Mouse (Mus musculus) embryonic facial prominence, embryonic 15.5 days (tissue): ENCODE measurements around the gene Gng12. TPM values are rescaled to one million over a fixed set of nuclear protein-coding genes. Genes with fewer than 3 reads are reported as not detected.

Experiments used
- ATAC-seq: fragments of 200-750 bp; cut with Nextera tagmentation; 2 replicates; pipeline ENCODE4 v1.8.0; 2017; ENCODE audit warnings: low read depth, moderate TSS enrichment; ENCODE audit not compliant: insufficient number of reproducible peaks, low FRiP score, low TSS enrichment
- H3K27ac ChIP-seq: fragments of 300-500 bp; sonication (generic); replicated peaks from 2 replicates; pipeline ENCODE4 v1.5.1; 2015; ENCODE audit warnings: mild to moderate bottlenecking, inconsistent platforms
- H3K27me3 ChIP-seq: fragments of 300-500 bp; sonication (generic); 2 replicates; pipeline ENCODE4 v1.6.1; 2015; ENCODE audit warnings: inconsistent platforms
- H3K36me3 ChIP-seq: fragments of 300-500 bp; sonication (generic); 2 replicates; pipeline ENCODE4 v1.6.1; 2015; ENCODE audit warnings: mild to moderate bottlenecking, inconsistent platforms
- H3K4me1 ChIP-seq: fragments of 300-500 bp; sonication (generic); 2 replicates; pipeline ENCODE4 v1.6.1; 2015; ENCODE audit warnings: inconsistent platforms
- H3K4me2 ChIP-seq: fragments of 300-500 bp; sonication (generic); replicated peaks from 2 replicates; pipeline ENCODE4 v1.6.1; 2015; ENCODE audit warnings: mild to moderate bottlenecking, inconsistent platforms
- H3K4me3 ChIP-seq: fragments of 300-500 bp; sonication (generic); replicated peaks from 2 replicates; pipeline ENCODE4 v1.5.1; 2015; ENCODE audit warnings: mild to moderate bottlenecking, inconsistent platforms
- H3K9ac ChIP-seq: fragments of 300-500 bp; sonication (generic); 2 replicates; pipeline ENCODE4 v1.6.1; 2015; ENCODE audit warnings: inconsistent platforms
- H3K9me3 ChIP-seq: fragments of 300-500 bp; sonication (generic); replicated peaks from 2 replicates; pipeline ENCODE4 v1.6.1; 2016; ENCODE audit warnings: inconsistent platforms
- WGBS: fragments of 180-500 bp; shearing (Covaris S2); methylation state at CpG from one replicate; pipeline ENCODE4 v1.1.7; 2015; 5-methylcytosine and 5-hydroxymethylcytosine counted together
- polyA plus RNA-seq: library from polyadenylated mRNA; unstranded; fragments of >200 nt; fragmentation: Nextera tagmentation; extraction: Ambion mirVana; gene quantifications from 2 replicates; pipeline ENCODE4 v1.2.1, GENCODE M21; 2015

Gene Gng12
- polyA plus RNA-seq, 1 experiment from 2014 or later, result 93.6 TPM

- Histone ChIP-seq H3K9me3 (no peaks in the 10 kb centered on the region), H3K4me1 (no peaks in the 10 kb centered on the region), H3K4me3 (no peak overlapping the region), H3K27me3 (no peaks in the 10 kb centered on the region), H3K36me3 (no peaks in the 10 kb centered on the region), H3K4me2 (no peak overlapping the region), H3K9ac (no peak overlapping the region), H3K27ac (no peak overlapping the region)
- ATAC-seq, result no peak
- 90% methylated on average over 3 of the region's 3 CpGs for WGBS
These were observed 85.2 kb downstream of the Gng12 start for GRCm38 (mm10) chr6:66981366-66981765.

DNA sequence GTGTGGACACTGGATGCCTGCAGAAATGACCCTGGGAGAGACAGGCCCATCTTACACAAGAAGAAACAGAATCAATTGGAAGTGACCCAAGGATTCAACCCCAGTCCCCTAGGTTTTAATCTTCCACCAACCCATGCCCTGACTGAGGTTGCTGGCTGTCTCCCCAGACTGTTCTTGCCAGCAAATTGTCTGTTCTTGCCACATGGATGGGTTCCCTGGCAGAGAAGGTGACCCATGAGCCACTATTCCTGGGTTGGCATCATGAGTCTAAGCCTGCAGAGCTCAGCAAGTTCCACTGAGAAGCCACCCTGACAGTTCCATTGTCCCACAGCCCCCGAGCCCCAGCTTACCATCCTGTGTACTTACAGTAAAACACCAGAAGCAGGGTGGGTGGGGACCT is 85.7 kb downstream of the Gng12 start:
- Histone ChIP-seq H3K4me2 (no peak overlapping the region), H3K27ac (no peak overlapping the region), H3K9ac (no peak overlapping the region), H3K4me3 (no peak overlapping the region), H3K9me3 (no peaks in the 10 kb centered on the region), H3K4me1 (no peaks in the 10 kb centered on the region), H3K27me3 (no peaks in the 10 kb centered on the region), H3K36me3 (no peaks in the 10 kb centered on the region)
- 82% methylated on average over 1 of the region's 1 CpGs for WGBS
- ATAC-seq, result no peak

DNA sequence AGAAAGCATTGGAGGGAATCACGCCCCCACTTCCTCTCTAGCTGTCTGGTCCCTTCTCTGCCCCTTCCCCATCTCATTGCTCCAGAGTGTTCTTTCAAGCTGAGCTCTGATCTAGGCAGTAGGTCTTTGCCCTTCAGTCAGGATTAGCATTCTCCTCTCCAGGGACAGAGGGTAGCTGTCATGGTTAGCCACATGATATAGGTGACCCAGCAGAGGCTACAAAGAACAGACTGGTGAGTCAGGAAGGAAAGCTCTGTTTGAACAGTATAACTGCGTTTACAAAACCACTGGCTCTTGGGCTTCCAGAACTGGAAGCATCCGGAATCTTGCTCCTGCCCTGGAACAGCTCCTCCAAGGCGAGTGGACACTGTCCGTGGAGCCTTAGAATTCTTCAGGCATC is 87.9 kb downstream of the Gng12 start:
- no peak for ATAC-seq
- Histone ChIP-seq H3K36me3 (no peaks in the 10 kb centered on the region), H3K4me2 (no peak overlapping the region), H3K9me3 (no peaks in the 10 kb centered on the region), H3K9ac (no peak overlapping the region), H3K27ac (no peak overlapping the region), H3K4me1 (no peaks in the 10 kb centered on the region), H3K4me3 (no peak overlapping the region), H3K27me3 (no peaks in the 10 kb centered on the region)
- WGBS, result 86% methylated on average over 5 of the region's 5 CpGs

DNA sequence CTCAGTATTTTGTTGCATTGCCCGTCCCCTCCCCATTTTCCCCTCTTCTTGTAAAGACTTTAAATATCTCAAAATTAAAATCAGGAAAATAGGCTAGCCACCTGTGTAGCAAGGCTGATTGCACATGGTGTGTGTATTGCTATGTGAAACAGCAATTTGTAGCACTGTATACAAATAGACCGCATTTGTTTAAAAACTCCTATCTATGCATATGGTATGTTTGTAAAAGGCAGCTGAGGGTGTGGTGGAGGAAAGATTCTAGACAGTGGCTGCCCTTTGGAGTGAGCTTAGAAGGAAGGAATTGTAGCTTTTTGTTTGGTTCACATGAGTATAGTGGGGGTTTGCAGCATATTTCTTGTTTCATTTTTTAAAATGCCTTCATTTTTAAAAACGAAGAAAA is 88.5 kb downstream of the Gng12 start:
- ATAC-seq, result no peak
- Histone ChIP-seq H3K27ac (no peak overlapping the region), H3K9ac (no peak overlapping the region), H3K27me3 (no peaks in the 10 kb centered on the region), H3K4me2 (no peak overlapping the region), H3K4me3 (no peak overlapping the region), H3K4me1 (no peaks in the 10 kb centered on the region), H3K9me3 (no peaks in the 10 kb centered on the region), H3K36me3 (no peaks in the 10 kb centered on the region)
- 78% methylated on average over 3 of the region's 3 CpGs for WGBS

- Histone ChIP-seq H3K36me3 (no peaks in the 10 kb centered on the region), H3K9me3 (no peaks in the 10 kb centered on the region), H3K9ac (no peak overlapping the region), H3K4me2 (no peak overlapping the region), H3K27ac (no peak overlapping the region), H3K4me3 (no peak overlapping the region), H3K27me3 (no peaks in the 10 kb centered on the region), H3K4me1 (no peaks in the 10 kb centered on the region)
- WGBS, result 63% methylated on average over 7 of the region's 7 CpGs
- ATAC-seq, result no peak
These were observed 89.3 kb downstream of the Gng12 start for GRCm38 (mm10) chr6:66985500-66985899.

- 84% methylated on average over 12 of the region's 12 CpGs for WGBS
- H3K27me3 ChIP-seq, result no peaks in the 10 kb centered on the region
- no peak overlapping the region for H3K4me3 ChIP-seq
- no peak overlapping the region for H3K27ac ChIP-seq
- no peak overlapping the region for H3K9ac ChIP-seq
- no peak overlapping the region for H3K4me2 ChIP-seq
- ATAC-seq, result no peak
- H3K36me3 ChIP-seq, result no peaks in the 10 kb centered on the region
- H3K9me3 ChIP-seq, result no peaks in the 10 kb centered on the region
- no peaks in the 10 kb centered on the region for H3K4me1 ChIP-seq
These were observed 89.9 kb downstream of the Gng12 start for GRCm38 (mm10) chr6:66986063-66986462.

GRCm38 (mm10) chr6:66987643-66988042 is 91.4 kb downstream of the Gng12 start:
- Histone ChIP-seq H3K9me3 (no peaks in the 10 kb centered on the region), H3K4me3 (no peak overlapping the region), H3K27me3 (no peaks in the 10 kb centered on the region), H3K4me1 (peaks cover 5% of the 10 kb centered on the region; the same call in 1 of the 2 replicates), H3K4me2 (no peak overlapping the region), H3K9ac (no peak overlapping the region), H3K36me3 (no peaks in the 10 kb centered on the region), H3K27ac (no peak overlapping the region)
- no peak for ATAC-seq
- 55% methylated on average over 3 of the region's 3 CpGs for WGBS

- H3K9ac ChIP-seq, result no peak overlapping the region
- H3K36me3 ChIP-seq, result no peaks in the 10 kb centered on the region
- no peaks in the 10 kb centered on the region for H3K9me3 ChIP-seq
- no peak for ATAC-seq
- no peak overlapping the region for H3K4me2 ChIP-seq
- peaks cover 9% of the 10 kb centered on the region; the same call in 1 of the 2 replicates for H3K4me1 ChIP-seq
- H3K27ac ChIP-seq, result no peak overlapping the region
- H3K27me3 ChIP-seq, result no peaks in the 10 kb centered on the region
- no peak overlapping the region for H3K4me3 ChIP-seq
- 82% methylated on average over 9 of the region's 9 CpGs for WGBS
These were observed 92.2 kb downstream of the Gng12 start for GRCm38 (mm10) chr6:66988363-66988762.

DNA sequence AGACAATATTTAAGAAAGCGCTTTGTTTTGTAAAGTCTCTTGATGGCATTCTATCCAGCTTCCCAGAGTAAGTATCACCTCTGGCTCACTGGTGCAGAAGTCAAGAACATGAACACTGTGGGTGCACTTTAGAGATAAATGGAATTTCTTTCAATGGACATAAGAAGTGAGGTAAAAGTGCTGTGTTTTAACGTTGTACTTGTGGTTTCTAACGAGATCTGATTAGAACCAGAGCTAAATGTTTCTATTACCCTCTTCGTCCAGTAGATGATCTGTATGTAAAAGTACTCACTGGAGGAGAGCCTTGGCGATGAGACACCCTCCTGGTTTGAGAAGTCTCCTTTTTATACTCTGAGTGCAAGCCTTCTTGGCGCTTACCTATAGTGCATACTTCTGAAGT is 92.8 kb downstream of the Gng12 start:
- WGBS, result 77% methylated on average over 6 of the region's 6 CpGs
- ATAC-seq, result no peak

GRCm38 (mm10) chr6:66989518-66989917 is 93.3 kb downstream of the Gng12 start:
- no peaks in the 10 kb centered on the region for H3K27me3 ChIP-seq
- WGBS, result 50% methylated on average over 3 of the region's 3 CpGs
- H3K4me3 ChIP-seq, result no peak overlapping the region
- peaks cover 9% of the 10 kb centered on the region; the same call in 1 of the 2 replicates for H3K4me1 ChIP-seq
- H3K36me3 ChIP-seq, result no peaks in the 10 kb centered on the region
- no peak for ATAC-seq
- H3K4me2 ChIP-seq, result no peak overlapping the region
- H3K9me3 ChIP-seq, result no peaks in the 10 kb centered on the region
- H3K27ac ChIP-seq, result no peak overlapping the region
- no peak overlapping the region for H3K9ac ChIP-seq

More for the DNA sequence above, 92.8 kb downstream of the Gng12 start:
- H3K9me3 ChIP-seq, result no peaks in the 10 kb centered on the region
- H3K4me2 ChIP-seq, result no peak overlapping the region
- H3K36me3 ChIP-seq, result no peaks in the 10 kb centered on the region
- H3K27ac ChIP-seq, result no peak overlapping the region
- H3K27me3 ChIP-seq, result no peaks in the 10 kb centered on the region
- H3K4me3 ChIP-seq, result no peak overlapping the region
- H3K9ac ChIP-seq, result no peak overlapping the region
- peaks cover 9% of the 10 kb centered on the region; the same call in 1 of the 2 replicates for H3K4me1 ChIP-seq

DNA sequence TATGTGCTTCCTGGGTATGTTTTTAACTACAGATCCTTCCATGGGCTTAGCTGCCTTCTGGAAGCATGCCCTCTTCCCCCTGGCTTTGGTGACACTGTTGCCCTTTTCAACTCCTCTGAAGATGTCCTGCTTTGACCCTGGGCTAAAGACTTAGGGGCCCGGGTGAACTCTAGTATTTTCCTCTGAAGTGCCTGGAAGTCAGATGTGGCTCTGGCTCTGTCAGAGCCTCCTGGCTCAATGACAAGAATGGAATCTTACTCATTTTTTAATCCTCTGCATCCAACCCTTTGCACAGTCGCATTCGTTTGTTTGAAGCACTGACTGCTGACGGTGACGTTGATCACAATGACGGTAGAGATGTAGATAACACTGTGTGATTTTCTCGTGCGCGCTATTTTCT is 96.0 kb downstream of the Gng12 start:
- Histone ChIP-seq H3K9ac (no peak overlapping the region), H3K4me1 (peaks cover 9% of the 10 kb centered on the region; the same call in 1 of the 2 replicates), H3K4me2 (no peak overlapping the region), H3K27me3 (no peaks in the 10 kb centered on the region), H3K27ac (no peak overlapping the region), H3K9me3 (no peaks in the 10 kb centered on the region), H3K36me3 (no peaks in the 10 kb centered on the region), H3K4me3 (no peak overlapping the region)
- 58% methylated on average over 9 of the region's 9 CpGs for WGBS
- no peak for ATAC-seq

- ATAC-seq, result no peak
- no peak overlapping the region for H3K27ac ChIP-seq
- no peaks in the 10 kb centered on the region for H3K9me3 ChIP-seq
- WGBS, result 81% methylated on average over 8 of the region's 8 CpGs
- H3K4me3 ChIP-seq, result no peak overlapping the region
- H3K27me3 ChIP-seq, result no peaks in the 10 kb centered on the region
- H3K36me3 ChIP-seq, result no peaks in the 10 kb centered on the region
- no peak overlapping the region for H3K9ac ChIP-seq
- H3K4me2 ChIP-seq, result no peak overlapping the region
- H3K4me1 ChIP-seq, result peaks cover 9% of the 10 kb centered on the region; the same call in 1 of the 2 replicates
These were observed 96.6 kb downstream of the Gng12 start for GRCm38 (mm10) chr6:66992786-66993185.
